Mouse (Mus musculus) ES-Bruce4 (cell line): ENCODE data around the gene Stard5.

Experiments
- CTCF ChIP-seq: IDR thresholded peaks from one replicate; pipeline ENCODE4 v1.8.1; 2011; ENCODE audit warnings: low read depth, low read length
- EP300 ChIP-seq: IDR thresholded peaks from 2 replicates; pipeline ENCODE4 v1.6.1; 2011; ENCODE audit warnings: low read depth, low read length; ENCODE audit not compliant: insufficient read depth
- POLR2A ChIP-seq: IDR thresholded peaks from one replicate; pipeline ENCODE4 v1.8.1; 2011; ENCODE audit warnings: low read length; ENCODE audit not compliant: insufficient read depth

GRCm38 (mm10) chr7:83609891-83610290 lies 21.9 kb upstream of the Stard5 start:
- no peak for TF ChIP-seq EP300
- TF ChIP-seq CTCF: no peak
- no peak for TF ChIP-seq POLR2A
